Mouse (Mus musculus) bone marrow, adult 2 months (tissue): ENCODE results near the gene Nicn1.

ENCODE experiments used
- CTCF ChIP-seq: fragments of 200-500 bp; IDR thresholded peaks from 2 replicates; pipeline ENCODE4 v1.5.1; 2011; ENCODE audit warnings: low read length, control low read depth; ENCODE audit not compliant: control insufficient read depth, insufficient read depth
- POLR2A ChIP-seq: fragments of 200-500 bp; IDR thresholded peaks from 2 replicates; pipeline ENCODE4 v1.6.1; 2011; ENCODE audit warnings: low read depth, mild to moderate bottlenecking, control low read depth, low read length, borderline replicate concordance; ENCODE audit not compliant: control insufficient read depth

DNA sequence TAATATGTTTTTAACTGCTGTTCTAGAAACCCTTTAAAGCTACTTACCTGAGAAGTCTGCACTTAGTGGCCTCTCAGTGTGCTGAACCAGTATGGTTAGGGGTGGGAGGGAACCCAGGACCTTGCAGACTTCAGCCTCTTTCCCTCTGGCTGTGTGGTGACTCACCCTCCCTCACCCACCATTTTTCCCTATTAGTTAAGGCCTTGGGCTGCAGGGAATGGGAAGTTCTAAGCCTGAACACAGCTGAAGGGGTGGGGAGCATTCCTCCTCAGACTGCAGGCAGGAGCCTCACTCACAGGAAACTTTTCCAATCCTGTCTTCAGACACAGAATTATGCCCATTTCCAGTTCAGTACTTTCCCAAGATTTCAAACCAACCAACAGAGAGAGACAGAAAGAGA lies 51.6 kb downstream of the Nicn1 start:
- TF ChIP-seq CTCF (no peak), POLR2A (no peak)
